Mouse (Mus musculus): ENCODE measurements around the gene Lgals2. TPM values are rescaled to one million over a fixed set of nuclear protein-coding genes. Genes with fewer than 3 reads are reported as not detected.
"Not testable (repeated sequence)": the region's sequence is repeated elsewhere in the genome, so short reads cannot be mapped to it uniquely, and the experiment has no call there.

Gene Lgals2
- polyA plus RNA-seq, 1 experiment, result 1.3 TPM

GRCm38 (mm10) chr15:78892440-78892839 lies 37.1 kb upstream of the Lgals2 start:
- TF ChIP-seq MYOD1 (IDR thresholded peaks at IDR 0.05; ENCODE audit: control insufficient read depth, insufficient read length, low read depth) (no peak), FOSL1 (IDR thresholded peaks at IDR 0.05; ENCODE audit: insufficient read depth, low read length, poor library complexity, severe bottlenecking) (no peak), MYOG (IDR thresholded peaks at IDR 0.05; ENCODE audit: control insufficient read depth, extremely low read depth, insufficient read length) (no peak), USF1 (IDR thresholded peaks at IDR 0.05; ENCODE audit: low read depth) (no peak), CEBPB (IDR thresholded peaks at IDR 0.05; ENCODE audit: low read depth) (no peak), MAX (IDR thresholded peaks at IDR 0.05) (no peak), CTCF (IDR thresholded peaks at IDR 0.05; ENCODE audit: control insufficient read depth, insufficient read depth, insufficient read length) (no peak)
- H3K36me3 ChIP-seq (ENCODE audit: control insufficient read depth, insufficient read depth), result peaks cover 53% of the 10 kb centered on the region

GRCm38 (mm10) chr15:78889401-78889853 lies 34.1 kb upstream of the Lgals2 start:
- H3K79me2 ChIP-seq (ENCODE audit: control insufficient read depth, insufficient read depth), result no peaks in the 10 kb centered on the region
- no peak for TF ChIP-seq FOSL1 (IDR thresholded peaks at IDR 0.05; ENCODE audit: insufficient read depth, low read length, poor library complexity, severe bottlenecking)
- TF ChIP-seq CTCF (IDR thresholded peaks at IDR 0.05; ENCODE audit: control insufficient read depth, insufficient read depth, insufficient read length), result no peak
- no peak for TF ChIP-seq MYOG (IDR thresholded peaks at IDR 0.05; ENCODE audit: control insufficient read depth, extremely low read depth, insufficient read length)
- TF ChIP-seq MYOD1 (IDR thresholded peaks at IDR 0.05; ENCODE audit: control insufficient read depth, insufficient read length, low read depth), result no peak
- no peak for TF ChIP-seq USF1 (IDR thresholded peaks at IDR 0.05; ENCODE audit: low read depth)
- no peak for TF ChIP-seq CEBPB (IDR thresholded peaks at IDR 0.05; ENCODE audit: low read depth)
- TF ChIP-seq MAX (IDR thresholded peaks at IDR 0.05), result no peak
- peaks cover 72% of the 10 kb centered on the region for H3K36me3 ChIP-seq (ENCODE audit: control insufficient read depth, insufficient read depth)
- no peaks in the 10 kb centered on the region for H3K27me3 ChIP-seq (ENCODE audit: control insufficient read depth, insufficient read depth, insufficient read length)
- no peaks in the 10 kb centered on the region for H3K79me3 ChIP-seq (ENCODE audit: low read depth)
- no peak overlapping the region for H3K4me3 ChIP-seq (ENCODE audit: insufficient read depth, poor library complexity, severe bottlenecking)
- no peak overlapping the region for H3ac ChIP-seq (ENCODE audit: control insufficient read depth, insufficient read length, low read depth)

More at GRCm38 (mm10) chr15:78892440-78892839, 37.1 kb upstream of the Lgals2 start:
- Histone ChIP-seq H3K27me3 (ENCODE audit: control insufficient read depth, insufficient read depth, insufficient read length) (no peaks in the 10 kb centered on the region), H3ac (ENCODE audit: control insufficient read depth, insufficient read length, low read depth) (no peak overlapping the region), H3K79me2 (ENCODE audit: control insufficient read depth, insufficient read depth) (no peaks in the 10 kb centered on the region), H3K79me3 (ENCODE audit: low read depth) (no peaks in the 10 kb centered on the region), H3K4me3 (ENCODE audit: insufficient read depth, poor library complexity, severe bottlenecking) (no peak overlapping the region)

- H3K36me3 ChIP-seq (ENCODE audit: control insufficient read depth, insufficient read depth), result peaks cover 61% of the 10 kb centered on the region
- no peak for TF ChIP-seq MYOG (IDR thresholded peaks at IDR 0.05; ENCODE audit: control insufficient read depth, extremely low read depth, insufficient read length)
- TF ChIP-seq FOSL1 (IDR thresholded peaks at IDR 0.05; ENCODE audit: insufficient read depth, low read length, poor library complexity, severe bottlenecking), result no peak
- TF ChIP-seq CEBPB (IDR thresholded peaks at IDR 0.05; ENCODE audit: low read depth), result no peak
- no peak for TF ChIP-seq USF1 (IDR thresholded peaks at IDR 0.05; ENCODE audit: low read depth)
- no peak for TF ChIP-seq CTCF (IDR thresholded peaks at IDR 0.05; ENCODE audit: control insufficient read depth, insufficient read depth, insufficient read length)
- peaks cover 26% of the 10 kb centered on the region for H3K79me2 ChIP-seq (ENCODE audit: control insufficient read depth, insufficient read depth)
- no peaks in the 10 kb centered on the region for H3K27me3 ChIP-seq (ENCODE audit: control insufficient read depth, insufficient read depth, insufficient read length)
- peaks cover 6% of the 10 kb centered on the region for H3K79me3 ChIP-seq (ENCODE audit: low read depth)
- H3K4me3 ChIP-seq (ENCODE audit: insufficient read depth, poor library complexity, severe bottlenecking), result no peak overlapping the region
- H3ac ChIP-seq (ENCODE audit: control insufficient read depth, insufficient read length, low read depth), result no peak overlapping the region
Measured at GRCm38 (mm10) chr15:78881828-78882227, 26.5 kb upstream of the Lgals2 start.

- Histone ChIP-seq H3K79me3 (ENCODE audit: low read depth) (peaks cover 6% of the 10 kb centered on the region), H3K79me2 (ENCODE audit: control insufficient read depth, insufficient read depth) (peaks cover 26% of the 10 kb centered on the region), H3ac (ENCODE audit: control insufficient read depth, insufficient read length, low read depth) (no peak overlapping the region), H3K27me3 (ENCODE audit: control insufficient read depth, insufficient read depth, insufficient read length) (no peaks in the 10 kb centered on the region), H3K36me3 (ENCODE audit: control insufficient read depth, insufficient read depth) (peaks cover 51% of the 10 kb centered on the region), H3K4me3 (ENCODE audit: insufficient read depth, poor library complexity, severe bottlenecking) (no peak overlapping the region)
- no peak for TF ChIP-seq CEBPB (IDR thresholded peaks at IDR 0.05; ENCODE audit: low read depth)
- TF ChIP-seq FOSL1 (IDR thresholded peaks at IDR 0.05; ENCODE audit: insufficient read depth, low read length, poor library complexity, severe bottlenecking), result no peak
- TF ChIP-seq CTCF (IDR thresholded peaks at IDR 0.05; ENCODE audit: control insufficient read depth, insufficient read depth, insufficient read length), result no peak
- no peak for TF ChIP-seq USF1 (IDR thresholded peaks at IDR 0.05; ENCODE audit: low read depth)
- no peak for TF ChIP-seq MYOD1 (IDR thresholded peaks at IDR 0.05; ENCODE audit: control insufficient read depth, insufficient read length, low read depth)
- TF ChIP-seq MYOG (IDR thresholded peaks at IDR 0.05; ENCODE audit: control insufficient read depth, extremely low read depth, insufficient read length), result no peak
- TF ChIP-seq MAX (IDR thresholded peaks at IDR 0.05), result no peak
Measured at GRCm38 (mm10) chr15:78880432-78880831, 25.1 kb upstream of the Lgals2 start.

DNA sequence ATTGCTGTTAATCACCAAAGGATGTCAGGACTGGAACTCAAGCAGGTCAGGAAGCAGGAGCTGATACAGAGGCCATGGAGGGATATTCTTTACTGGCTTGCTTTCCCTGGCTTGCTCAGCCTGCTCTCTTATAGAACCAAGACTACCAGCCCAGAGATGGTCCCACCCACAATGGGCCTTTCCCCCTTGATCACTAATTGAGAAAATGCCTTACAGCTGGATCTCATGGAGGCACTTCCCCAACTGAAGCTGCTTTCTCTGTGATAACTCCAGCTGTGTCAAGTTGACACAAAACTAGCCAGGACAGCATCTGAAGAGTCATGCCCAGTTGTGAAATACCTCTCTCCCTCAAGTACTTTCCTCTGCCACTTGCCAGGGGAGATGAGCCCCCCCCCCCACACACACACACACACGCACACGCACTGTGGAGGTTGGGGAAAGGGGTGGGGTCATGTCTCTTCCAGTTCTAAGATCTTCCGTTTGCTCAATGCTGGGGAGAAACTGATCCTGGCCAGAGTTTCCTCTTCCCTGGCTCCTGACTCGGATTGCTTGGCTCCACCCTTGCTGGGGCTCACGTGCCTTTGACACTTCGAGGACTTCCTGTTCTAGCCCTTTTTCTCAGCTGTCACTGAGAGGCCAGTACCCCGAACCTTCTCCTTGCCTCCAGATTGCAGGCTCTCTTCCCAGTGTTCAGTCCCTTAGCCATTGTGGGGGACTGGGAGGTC lies 23.6 kb upstream of the Lgals2 start:
- Histone ChIP-seq H3K36me3 (ENCODE audit: control insufficient read depth, insufficient read depth) (peaks cover 38% of the 10 kb centered on the region), H3K79me2 (ENCODE audit: control insufficient read depth, insufficient read depth) (peaks cover 26% of the 10 kb centered on the region)
- H3K4me3 ChIP-seq (ENCODE audit: insufficient read depth, poor library complexity, severe bottlenecking); H3ac ChIP-seq (ENCODE audit: control insufficient read depth, insufficient read length, low read depth); H3K27me3 ChIP-seq (ENCODE audit: control insufficient read depth, insufficient read depth, insufficient read length); H3K79me3 ChIP-seq (ENCODE audit: low read depth): not testable (repeated sequence)

DNA sequence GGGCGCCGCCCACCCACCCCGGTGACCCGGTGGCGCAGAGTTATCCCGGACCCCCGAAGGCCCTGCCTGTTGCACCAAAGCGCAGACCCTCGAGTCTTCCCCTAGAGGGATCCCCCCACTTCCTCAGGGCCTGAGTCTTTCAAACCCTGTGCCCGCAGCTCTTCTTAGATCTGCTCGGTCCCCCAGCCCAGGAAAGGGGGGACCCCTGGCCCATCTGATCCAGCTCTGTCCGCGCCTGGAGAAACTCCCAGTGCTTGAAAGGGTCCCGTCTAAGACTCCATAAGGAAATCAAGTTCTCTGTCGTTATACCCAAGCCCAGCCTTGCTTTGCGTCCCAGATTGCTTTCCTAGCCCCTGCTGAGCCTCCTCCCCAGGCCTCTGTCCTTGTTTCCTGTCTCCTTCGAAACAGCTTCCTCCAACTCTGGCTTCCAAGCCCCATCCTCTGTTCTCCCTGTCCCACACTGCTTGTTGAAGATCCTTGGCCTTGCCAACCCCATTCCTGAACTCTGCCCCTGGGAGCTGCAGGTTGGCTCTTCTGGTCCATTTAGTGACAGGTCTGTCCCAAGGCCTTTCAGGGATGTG lies 22.6 kb upstream of the Lgals2 start:
- H3K79me2 ChIP-seq (ENCODE audit: control insufficient read depth, insufficient read depth), result peaks cover 26% of the 10 kb centered on the region
- peaks cover 28% of the 10 kb centered on the region for H3K36me3 ChIP-seq (ENCODE audit: control insufficient read depth, insufficient read depth)
- H3K4me3 ChIP-seq (ENCODE audit: insufficient read depth, poor library complexity, severe bottlenecking), result peak overlapping the region; percentile 98
- H3ac ChIP-seq (ENCODE audit: control insufficient read depth, insufficient read length, low read depth), result peak overlapping the region; percentile 66
- TF ChIP-seq MYOD1 (IDR thresholded peaks at IDR 0.05; ENCODE audit: control insufficient read depth, insufficient read length, low read depth) (no peak), MAX (IDR thresholded peaks at IDR 0.05) (no peak), USF1 (IDR thresholded peaks at IDR 0.05; ENCODE audit: low read depth) (no peak), CEBPB (IDR thresholded peaks at IDR 0.05; ENCODE audit: low read depth) (no peak), MYOG (IDR thresholded peaks at IDR 0.05; ENCODE audit: control insufficient read depth, extremely low read depth, insufficient read length) (no peak), CTCF (IDR thresholded peaks at IDR 0.05; ENCODE audit: control insufficient read depth, insufficient read depth, insufficient read length) (no peak), FOSL1 (IDR thresholded peaks at IDR 0.05; ENCODE audit: insufficient read depth, low read length, poor library complexity, severe bottlenecking) (no peak)
- peaks cover 6% of the 10 kb centered on the region for H3K79me3 ChIP-seq (ENCODE audit: low read depth)
- no peaks in the 10 kb centered on the region for H3K27me3 ChIP-seq (ENCODE audit: control insufficient read depth, insufficient read depth, insufficient read length)
